Mouse (Mus musculus) fat pad, adult 2 months (tissue): Measurements from ENCODE around the gene Accs.
A peak's percentile ranks its signal among the peaks of the same experiment; 100 is the strongest.

Source experiments
- DNase-seq: peaks from one replicate; pipeline ENCODE4 v3.0.0-alpha.2; 2011; ENCODE audit warnings: low read depth, low spot score; ENCODE audit errors: extremely low read depth

The Accs gene

DNA sequence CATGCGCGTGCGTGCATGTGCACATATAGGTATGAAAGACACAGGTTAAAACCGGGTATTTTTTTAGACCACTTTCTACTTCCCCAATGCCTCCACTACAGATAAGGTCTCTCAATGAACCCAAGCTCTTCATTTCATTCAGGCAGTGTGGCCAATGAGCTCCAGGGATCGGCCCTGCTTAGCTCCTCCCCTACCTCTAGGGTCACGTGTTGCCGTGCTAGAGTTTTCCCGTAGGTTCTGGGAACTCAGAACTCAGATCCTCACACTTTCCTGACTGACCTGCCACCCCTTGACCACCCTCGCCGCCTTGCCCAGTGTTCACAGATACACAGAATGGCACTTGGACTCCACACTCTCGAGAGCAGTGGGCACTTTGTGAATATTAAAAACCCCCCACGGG lies 9.1 kb upstream of the Accs start:
- no peak for DNase-seq

GRCm38 (mm10) chr2:93851303-93851702 lies 1.6 kb upstream of the Accs start:
- no peak for DNase-seq

DNA sequence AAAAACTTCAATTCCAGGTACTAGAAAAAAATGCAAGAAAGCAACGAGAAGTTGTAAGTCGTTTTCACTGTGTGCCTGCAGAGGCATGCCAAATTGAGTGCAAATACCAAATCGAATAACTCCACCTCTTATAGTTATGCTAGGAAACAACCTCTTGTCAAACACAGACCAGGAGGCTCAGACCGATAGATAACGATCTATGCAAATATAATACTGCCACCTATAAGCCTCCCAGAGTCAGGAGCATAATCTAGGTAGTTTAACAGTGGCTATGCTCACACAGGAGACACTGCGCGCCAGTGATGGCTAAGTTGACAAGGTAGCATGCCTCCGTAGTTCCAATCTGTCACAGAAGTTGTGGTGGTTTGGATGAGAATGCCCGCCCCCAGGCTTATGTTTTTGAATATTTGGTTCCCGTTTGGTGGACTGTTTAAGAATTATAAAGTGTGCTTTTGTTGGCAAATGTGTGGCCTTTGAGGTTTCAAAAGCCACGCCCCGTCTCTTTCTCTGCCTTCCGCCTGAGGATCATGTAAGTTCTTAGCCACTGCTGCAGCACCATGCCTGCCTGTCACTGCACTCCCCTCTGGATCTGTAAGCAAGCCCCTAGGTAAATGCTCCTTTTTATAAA lies 688 bp upstream of the Accs start:
- DNase-seq, result no peak

DNA sequence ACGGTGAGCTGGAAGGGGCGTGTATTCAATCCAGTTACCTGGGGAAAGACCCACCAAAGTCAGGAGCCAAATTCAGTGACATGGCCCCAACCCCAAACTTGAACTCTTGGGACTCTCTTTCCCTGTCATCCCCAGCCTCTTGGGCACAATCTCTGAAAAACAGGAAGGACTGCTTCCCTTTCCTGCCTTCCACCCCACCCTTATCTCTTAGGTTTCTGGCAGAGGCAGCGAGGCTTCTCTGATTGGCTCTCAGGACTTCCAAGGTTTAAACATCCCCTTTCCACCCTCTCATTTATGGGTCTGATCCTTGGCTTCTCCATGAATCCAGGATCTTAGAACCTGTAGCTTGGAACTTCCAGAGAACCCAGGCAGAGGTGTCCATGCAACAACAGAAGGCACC lies 8.4 kb downstream of the Accs start:
- no peak for DNase-seq

GRCm38 (mm10) chr2:93840109-93840508 lies 9.6 kb downstream of the Accs start:
- no peak for DNase-seq

GRCm38 (mm10) chr2:93838931-93839330 lies 10.8 kb downstream of the Accs start:
- DNase-seq, result no peak

DNA sequence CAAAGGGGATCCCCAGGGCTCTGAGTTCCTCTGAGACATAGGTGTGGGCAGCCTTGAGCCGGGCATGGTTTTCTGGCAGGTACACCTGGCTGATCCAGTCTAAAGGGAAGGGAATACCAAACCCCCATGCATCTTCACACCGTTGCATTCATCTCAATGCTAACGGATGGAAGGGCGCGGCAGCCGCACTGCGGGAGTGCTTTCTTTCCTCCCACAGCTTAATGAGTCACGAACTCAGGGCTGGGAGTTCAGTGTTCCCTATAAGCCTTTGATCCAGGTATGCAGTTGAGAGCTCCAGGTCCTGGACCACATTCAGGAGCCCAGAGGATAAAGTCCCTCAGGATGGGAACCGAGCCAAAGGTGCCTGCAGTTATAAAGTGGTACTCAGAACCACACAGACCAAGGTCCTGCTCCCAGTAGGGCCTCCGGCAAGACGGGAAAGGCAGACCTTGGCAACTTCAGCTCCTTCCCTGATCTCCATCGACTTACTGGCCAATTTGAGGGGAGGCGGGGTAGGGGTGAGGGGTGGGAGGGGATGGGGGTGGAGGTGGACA lies 13.4 kb downstream of the Accs start:
- no peak for DNase-seq

DNA sequence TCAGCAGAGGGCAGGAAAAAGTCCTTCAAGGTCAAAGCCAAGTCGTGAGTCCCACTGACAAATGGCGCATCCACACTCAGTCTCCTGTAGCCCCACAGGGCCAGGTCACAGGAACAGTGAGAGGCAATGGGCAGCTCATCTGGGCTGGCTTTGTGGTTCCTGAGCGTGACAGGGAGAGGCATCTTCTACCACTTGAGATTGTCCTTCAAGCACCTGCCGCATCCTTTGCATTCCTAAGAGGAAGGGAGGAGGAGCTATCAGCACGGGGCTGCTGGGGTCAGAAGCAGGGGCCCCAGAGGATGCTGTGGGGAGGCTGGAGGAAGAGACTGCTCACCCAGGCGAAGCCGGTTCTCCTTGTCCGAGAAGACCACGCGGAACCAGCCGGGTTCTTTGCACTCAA lies 14.1 kb downstream of the Accs start:
- no peak for DNase-seq

DNA sequence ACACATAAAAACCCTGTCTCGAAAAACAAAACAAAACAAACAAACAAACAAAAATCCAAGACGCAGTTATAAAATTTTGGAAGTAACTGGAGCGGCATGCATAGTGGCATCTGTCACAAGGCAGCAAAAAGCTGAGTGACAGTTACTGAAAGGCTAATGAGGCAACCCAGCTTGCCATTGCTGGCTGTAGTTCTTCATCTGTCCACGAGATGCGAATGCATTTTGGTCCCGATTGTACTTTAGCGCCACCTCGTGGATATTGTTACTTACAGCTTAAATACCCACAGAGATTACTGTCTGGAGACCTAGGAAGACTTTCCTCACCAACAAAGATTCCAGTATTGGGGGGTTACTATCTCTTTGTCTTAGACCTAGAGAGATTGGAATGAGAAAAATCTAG lies 26.2 kb downstream of the Accs start:
- peak; percentile 51 for DNase-seq

- DNase-seq, result no peak
These were observed 27.5 kb downstream of the Accs start, which contains the start of gene Ext2 for GRCm38 (mm10) chr2:93822045-93822749. Ext2 (minus strand) TSS chr2:93822568.

DNA sequence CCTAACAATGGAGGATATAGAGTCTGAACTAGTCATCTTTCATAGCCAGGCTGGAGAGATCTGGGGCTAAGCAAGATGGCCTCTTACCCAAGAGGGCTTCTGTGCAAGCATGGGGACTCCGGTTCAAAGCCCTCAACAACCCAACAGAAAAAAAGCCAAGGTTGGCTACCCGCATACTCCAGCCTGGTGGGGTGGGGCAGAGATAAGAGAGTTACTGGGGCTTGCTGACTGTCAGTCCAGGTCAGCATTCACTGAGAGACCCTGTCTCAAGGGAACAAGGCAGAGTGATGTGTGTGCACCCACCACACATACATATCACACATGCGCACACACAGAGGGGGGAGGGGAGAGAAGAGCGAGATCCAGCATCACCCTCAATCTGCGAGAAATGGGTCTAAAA lies 32.0 kb downstream of the Accs start:
- no peak for DNase-seq

DNA sequence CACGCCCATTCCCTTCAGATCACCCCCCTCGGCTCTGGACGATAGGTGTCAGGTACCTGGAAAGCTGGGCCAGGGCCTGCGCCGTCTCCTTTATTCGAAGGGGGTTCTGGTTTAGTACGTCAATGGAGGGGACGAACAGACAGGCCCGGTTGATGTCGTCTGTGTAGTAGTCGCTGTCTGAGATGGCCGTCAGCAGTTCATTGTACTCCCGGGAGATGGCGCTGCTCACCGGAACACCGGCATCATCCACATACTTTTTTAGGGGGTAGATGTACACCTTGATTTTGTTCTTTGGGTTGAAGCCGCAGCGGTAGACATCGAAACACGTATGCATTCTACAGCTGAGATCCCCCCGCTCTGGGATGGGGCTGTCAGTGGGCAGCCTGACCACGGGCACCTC lies 36.4 kb downstream of the Accs start:
- DNase-seq, result no peak

- no peak for DNase-seq
These were observed 37.9 kb downstream of the Accs start for GRCm38 (mm10) chr2:93811812-93812211.

GRCm38 (mm10) chr2:93809931-93810330 lies 39.8 kb downstream of the Accs start:
- DNase-seq, result no peak

DNA sequence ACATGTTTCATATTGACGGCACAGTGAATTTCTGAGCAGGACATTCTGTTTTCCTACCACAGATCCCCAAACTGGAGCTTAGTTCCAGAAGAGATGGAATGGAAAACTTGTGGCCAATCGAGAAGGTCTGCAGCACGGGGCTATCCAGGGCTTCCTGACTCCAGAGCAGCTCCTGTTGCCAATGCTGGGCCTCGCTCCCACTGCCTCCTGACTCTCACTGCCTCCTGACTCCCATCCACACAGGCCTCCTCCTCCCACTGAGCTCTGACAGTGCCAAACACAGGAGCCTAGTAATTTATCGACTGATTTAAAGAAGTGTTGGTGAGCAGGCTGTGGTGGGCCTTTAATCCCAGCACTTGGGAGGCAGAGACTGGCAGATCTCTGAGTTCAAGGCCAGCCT lies 41.7 kb downstream of the Accs start:
- DNase-seq, result no peak

DNA sequence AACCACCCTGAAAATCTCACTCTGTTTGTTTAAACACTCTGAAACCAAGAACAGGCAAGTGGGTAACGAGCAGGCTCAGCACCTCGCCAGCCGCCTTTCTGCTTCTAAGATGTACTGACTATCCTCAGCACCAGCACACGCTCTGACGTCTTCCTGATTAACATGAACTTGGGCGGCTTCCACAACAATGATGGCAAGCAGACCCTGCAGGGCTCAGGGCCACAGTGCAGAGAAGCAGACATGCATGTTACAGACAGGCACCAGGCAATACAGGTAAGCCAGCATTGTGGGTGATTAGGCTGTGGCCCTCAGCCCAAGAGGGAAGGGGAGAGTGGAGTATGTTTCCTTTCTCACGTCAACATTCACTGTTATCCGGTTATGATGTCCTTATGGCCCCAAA lies 42.3 kb downstream of the Accs start:
- no peak for DNase-seq

DNA sequence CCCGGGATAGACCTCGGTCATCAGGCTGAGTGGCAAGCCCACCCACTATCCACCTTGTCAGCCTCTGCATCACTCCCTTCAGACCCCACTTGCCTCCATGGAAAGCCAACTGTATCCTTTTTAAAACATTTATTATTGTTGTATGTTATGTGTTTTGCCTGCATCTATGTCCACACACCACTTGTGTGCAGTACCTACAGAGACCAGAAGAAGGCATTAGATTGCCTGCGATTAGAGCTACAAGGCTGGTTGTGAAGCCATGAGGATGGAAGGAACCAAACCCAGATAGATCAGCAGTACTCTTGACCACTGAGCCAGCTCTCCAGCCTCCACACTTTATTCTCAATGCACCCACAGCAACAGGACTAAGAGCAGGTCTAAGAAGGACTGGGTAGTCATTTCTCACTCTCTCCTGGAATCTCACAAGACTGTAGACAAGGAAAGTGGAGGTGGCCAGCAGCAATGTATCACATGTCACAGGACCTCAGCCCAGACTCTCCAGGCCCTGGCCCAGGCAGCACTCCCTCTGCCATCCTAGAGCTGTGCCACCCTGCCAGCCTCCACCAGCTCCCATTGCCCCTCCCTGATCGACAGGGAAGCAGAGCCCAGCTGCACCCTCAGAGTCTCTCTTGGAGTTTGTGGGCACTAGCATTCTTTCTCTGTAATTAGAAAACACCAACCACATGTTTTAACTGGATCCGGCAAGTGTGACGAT lies 43.1 kb downstream of the Accs start:
- DNase-seq, result no peak

DNA sequence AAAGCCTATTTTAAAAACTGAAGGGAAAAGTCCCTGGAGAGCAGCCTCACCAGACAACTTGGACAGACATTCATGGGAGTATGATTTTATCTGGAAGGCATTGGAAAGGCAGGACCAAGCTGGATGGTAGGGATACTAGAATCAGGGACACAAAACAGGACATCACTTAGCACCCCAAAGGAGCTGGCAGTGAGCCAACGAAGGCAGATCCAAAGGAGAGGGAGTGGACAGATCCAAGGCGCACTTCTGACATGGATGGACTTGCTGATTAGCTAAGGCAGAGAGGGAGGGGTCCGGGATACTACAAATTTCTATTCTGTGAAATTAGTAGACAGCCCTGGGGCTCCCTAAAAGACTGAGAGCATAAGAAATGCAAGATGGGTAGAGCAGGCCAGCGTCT lies 44.2 kb downstream of the Accs start:
- DNase-seq, result no peak

GRCm38 (mm10) chr2:93805066-93805465 lies 44.7 kb downstream of the Accs start:
- no peak for DNase-seq

DNA sequence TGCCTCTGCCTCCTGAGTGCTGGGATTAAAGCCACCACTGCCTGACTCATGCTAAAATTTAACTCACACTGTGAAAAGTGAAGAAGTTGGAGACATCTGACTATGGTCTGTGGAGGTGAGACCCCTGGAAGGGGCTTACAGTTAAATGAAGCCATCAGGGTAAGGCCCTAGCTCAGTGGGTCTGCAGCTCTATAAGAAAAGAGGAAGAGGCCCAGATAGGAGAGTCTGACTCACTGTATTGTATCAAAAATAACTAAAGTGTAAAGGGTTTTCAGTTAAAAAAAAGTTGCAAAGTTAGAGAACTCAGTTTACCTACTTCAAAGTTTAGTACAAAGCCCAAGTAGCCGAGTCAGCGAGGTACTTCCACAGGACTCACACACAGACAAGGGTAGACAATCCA lies 46.8 kb downstream of the Accs start:
- DNase-seq, result no peak

GRCm38 (mm10) chr2:93801097-93801496 lies 48.6 kb downstream of the Accs start:
- DNase-seq, result no peak
